Mouse (Mus musculus) gastrocnemius, postnatal 4 days (tissue): ENCODE measurements at regions not wholly inside any gene's neighbourhood (a gene's known extent, or its start where the extent isn't known, plus 50 kb on each side); places are given as distances from the start of the nearest gene placed in this dataset.

Experiments used
- DNase-seq, 2 experiments: peaks; one replicate each; pipeline ENCODE4 v3.0.0; 2021 to 2022; ENCODE audit warnings: low spot score in 2 of 2, mixed read lengths in 2 of 2

DNA sequence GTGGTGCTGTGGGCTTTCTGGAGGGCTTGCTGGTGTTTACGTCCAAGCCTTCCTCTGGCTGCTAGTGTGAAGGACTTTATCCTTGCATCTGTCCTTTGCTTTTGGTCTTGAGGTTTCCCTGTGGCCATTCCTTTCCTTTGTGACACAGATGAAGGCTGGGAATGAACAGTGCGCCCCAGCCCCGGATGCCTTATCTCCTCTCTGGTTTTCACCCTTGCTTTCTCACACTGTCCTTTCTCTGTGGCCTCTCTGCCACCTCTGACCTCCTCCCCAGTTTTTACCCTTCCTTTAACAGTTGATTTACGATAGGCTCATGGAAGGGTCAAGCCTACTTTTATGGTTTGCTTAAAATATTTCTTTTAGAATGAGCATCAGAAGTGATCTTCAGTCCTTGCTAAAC lies 53.2 kb downstream of the Gas1 start:
- no peak for DNase-seq

DNA sequence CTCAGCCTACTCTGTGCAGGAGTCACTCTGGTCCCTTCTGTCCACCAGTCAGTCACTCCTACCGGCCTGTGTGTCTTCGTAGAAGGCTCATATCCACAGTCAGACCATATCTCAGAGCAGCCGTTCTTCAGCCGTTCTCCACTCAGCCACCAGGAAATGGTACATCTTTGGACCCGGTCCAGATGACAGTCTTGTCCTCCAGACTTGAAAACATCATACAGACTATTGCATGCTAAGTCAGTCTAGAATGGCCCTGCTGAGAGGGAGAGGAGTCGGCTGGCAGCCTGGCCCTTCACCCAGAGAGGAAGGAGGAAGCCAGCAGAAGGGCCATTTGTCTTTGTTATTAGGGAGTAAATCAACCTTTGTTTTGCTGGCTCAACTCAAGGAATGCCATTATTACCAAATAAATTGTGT lies 54.0 kb downstream of the Gas1 start:
- DNase-seq: no peak

DNA sequence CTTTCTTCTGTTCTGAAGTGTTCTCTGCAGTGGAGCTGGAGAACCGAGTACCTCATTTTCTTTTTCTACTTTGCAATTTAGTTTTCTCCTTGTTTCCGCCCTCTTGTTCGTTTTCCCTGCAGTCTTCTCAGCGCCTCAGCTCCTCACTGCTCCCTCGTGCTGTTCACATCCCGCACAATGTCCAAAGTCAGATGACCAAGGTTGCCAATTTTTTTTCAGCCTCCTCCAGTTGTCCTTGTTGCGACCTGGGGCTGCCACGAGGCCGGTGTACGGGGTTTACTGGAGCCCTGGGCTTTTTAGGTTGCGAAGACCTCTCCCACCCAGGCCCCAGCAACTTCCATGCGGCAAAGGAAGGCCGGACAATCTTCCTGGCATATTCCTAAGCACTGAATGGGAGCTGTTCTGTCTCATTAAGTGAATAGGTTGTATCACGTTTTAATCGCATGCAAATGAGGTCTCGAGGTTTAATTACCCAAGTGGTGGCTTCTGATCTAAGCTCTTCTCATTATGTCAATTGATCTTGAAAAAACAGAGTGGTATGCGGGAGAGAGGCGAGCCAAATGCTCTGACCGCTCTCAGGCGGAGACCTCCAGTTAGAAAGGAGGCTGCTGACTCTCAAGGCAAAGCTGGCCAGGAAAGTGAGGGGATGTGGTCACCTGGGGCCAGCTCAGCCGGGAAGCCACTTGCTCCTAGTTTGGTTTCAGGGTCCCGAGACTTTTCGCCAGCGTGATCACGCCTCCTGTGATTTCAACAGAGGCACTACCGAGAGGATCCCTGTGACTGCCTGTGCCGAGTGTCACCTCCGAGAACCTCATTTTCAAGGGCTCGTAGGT lies 54.6 kb downstream of the Gas1 start:
- DNase-seq: no peak

DNA sequence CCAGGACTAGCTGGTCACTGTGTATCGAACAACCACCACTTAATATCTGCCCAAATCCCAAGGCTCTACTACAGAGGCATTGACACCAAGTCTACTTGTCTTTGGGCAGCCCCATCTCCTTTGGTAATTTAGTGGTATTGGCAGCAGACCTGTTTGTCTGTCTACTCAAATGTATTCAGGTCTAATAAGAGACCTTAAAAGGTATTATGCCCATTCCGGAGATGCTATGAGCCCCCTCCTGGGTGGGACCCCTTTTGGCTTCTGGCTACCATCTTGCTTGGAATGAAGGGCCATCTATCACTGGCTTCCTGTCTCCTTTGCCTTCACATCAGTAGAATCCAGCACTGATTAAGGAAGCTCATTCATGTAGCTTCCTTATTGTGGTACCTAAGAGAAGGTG lies 65.7 kb downstream of the Gas1 start:
- DNase-seq: no peak

DNA sequence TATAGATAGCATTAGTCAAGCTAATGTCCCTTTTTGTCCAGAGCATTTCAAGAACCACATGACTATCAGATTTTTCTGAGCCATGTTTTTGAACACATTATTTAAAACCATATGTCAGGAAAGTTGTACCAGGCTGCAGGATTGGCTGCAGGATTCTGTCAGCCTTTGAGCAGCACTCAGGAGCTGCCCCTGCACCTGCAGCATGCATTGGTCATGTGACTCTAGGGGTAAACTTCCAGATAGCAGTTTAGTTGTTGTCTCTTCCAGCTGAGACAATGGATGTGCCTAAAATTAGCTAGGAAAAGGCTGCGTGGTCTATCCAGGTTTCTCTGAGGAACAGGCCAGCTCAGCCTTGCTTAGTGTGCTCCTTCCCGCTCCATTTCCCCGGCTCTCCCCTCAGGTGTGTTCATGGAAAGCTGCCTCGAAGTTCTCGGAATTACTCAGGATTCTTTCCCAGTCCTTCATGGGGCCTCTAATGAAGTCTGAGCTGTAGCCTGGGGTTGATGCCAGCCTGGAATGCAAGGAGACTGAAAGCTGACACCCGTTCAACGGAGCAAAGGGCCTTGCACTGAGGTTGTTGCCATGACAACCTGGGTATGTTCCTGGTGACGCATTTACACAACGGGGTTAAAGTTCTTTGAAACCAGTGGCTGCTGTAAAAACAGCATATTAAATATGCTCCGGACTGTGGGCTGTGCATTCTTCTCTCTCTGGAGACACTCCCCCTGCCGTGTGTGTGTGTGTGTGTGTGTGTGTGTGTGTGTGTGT lies 66.9 kb downstream of the Gas1 start:
- DNase-seq: peak; percentile 35 to 77

DNA sequence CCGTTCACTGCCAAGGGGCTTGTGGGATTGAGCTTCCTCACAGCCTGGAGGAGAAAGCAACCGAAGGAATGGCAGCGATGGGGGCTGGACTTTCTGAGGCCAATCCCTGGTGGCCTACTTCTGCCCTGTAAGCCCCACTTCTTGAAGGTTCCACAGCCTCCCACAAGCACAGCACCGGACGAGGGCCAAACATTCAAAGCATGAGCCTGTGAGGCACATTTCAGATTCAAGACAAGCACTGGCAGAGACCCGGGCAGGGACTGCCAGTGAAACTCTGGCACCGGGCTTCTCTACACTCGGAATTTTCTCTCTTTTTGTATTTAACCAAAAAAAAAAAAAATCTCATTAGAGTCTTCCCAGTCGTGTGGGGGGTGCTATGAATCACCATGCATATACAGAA lies 71.9 kb downstream of the Gas1 start:
- no peak for DNase-seq

DNA sequence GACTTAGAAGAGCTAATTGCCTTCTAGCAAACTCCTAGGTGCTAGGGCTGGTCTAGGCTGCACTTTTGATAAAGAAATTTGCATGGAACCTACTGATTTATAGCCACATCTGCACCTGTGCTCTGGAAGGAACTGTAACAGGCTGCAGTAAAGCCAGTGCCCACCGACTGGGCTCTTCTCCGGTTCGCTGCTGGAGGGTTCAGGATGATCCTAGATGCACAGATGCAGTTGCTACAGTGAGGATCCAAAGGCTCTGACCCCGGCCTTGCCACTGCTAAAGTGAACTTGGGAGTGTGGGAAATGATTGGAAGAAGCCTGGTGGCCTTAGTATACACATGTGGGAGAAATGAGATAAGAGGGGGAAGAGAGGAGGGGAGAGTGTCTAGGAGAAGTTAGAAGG lies 75.5 kb downstream of the Gas1 start:
- DNase-seq: no peak

DNA sequence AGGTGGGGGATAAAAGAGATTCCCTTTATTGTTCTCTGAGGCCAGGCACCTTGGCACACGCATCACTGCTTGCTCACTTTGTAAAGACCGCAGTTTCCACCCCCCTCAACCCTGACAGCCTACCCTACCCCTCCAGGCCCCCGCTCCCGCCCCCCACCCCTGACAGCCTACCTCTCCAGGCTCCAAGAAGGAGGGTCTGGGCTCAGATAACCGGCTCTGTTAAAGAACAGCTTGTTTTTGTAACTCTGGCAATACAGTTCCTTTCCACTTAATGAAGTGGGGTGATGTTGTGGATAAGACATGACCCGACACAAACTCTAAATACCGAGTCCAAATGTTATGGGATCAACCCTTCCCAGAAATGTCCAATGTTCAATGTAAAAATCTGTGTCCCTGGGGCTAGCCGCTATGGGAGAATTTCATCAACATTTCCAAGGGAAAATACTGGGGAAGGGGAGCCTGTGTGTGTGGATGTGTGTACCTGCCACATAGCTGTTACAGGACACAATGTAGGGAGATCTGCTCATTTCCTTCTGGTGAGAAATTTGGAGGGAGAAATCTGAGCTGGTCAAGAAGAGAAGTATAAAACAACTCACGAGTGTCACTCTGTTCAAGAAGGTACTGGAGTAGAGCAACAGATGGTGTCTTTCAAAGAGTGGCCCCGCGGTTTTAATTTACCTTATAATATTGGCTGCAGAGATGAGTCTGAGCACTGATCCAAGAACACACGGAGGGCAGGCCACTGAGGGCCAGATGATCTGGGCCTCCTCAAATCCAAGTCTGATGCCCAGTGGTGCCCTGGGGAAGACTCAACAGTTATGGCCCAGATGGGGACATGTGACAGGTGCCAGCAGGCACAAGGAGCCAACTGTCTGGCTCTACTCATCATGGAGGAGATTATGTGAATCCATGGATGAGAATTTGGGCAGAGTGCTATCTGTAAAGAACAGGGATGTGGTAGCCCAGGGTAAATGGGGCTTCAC lies 76.7 kb downstream of the Gas1 start:
- no peak for DNase-seq

DNA sequence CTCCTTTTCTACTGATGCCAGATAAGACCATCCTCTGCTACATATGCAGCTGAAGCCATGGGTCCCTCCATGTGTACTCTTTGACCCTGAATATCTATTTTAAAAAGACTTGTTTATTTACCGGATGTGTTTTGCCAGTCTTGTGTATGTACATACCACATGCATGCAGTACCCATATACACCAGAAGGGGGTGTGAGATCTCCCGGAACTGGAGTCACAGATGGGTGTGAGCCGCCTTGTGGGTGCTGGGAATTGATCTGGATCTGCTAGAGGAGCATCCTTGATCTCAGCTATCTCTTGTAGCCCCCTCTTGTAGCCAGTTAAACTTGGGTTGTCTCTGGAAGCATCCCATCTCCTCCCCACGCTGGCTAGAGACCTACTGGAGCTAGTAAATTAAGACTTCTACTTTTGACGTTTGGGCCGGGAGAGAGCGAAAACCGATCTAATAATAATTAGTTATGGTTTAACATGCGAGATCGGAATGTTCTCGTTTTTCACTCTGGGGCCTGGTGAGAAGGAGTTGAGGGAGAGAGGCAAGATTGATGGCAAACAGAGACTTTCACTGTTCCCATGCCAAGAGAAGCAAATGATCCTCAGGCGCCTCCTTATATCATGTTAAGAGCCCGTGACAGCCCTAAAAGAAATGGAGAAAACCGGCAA lies 77.6 kb downstream of the Gas1 start:
- no peak for DNase-seq

DNA sequence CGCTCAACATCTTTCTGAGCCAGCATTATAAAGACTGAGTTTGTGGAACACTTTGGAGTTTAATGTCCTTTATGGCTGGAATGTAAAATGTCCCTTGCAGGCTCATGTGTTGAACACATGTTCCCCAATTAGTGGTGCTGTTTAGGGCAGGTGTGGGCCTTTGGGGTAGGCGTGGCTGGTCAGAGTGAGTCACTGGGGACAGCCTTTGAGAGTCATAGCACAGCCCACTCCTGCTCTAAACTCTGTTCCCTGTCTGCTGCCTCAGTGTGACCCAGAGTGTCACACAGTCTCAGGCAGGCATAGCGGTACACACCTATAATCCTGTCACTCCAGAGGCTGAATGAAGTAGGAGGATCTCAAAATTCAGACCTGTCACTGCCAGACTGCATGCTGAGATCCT lies 78.8 kb downstream of the Gas1 start:
- no peak for DNase-seq

DNA sequence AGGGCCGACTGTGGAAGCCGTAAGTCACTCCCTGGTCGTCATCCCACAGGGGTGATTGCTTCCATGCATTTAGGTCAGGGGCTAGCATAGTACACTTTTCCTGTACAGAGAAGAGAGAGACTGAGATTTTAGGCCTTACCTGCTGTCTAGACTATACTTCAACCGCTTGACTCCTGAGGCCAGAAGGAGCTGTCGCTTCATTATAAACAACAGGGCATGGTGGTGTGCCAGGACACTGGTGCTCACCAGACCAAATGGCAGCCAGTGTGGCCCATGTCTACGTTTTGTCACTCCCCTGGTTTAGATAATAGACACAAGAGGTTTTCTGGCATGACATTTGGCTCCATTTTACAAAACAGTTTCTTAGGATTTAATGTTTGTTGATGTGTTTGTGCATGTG lies 79.4 kb downstream of the Gas1 start:
- DNase-seq: no peak

DNA sequence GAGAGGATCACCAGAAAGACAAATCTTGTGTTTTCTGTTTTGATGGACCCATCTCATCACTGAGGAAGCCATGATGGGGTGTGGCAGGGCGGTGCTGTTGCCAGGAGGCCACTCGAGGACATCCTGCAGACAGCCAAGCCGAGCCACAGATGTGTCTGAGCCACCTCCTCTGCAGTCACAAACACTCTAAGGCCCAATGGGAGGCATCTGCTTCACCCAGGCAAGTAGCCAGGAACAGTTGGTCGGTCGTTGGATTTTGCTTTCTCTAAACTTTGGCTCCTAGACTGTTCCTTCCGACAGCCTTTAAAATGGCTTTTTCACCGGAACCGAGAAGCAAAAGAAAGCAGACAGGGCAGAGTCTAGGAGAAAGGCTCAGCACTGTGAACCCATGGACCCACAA lies 90.5 kb downstream of the Gas1 start:
- peak; percentile 31 to 64 for DNase-seq

DNA sequence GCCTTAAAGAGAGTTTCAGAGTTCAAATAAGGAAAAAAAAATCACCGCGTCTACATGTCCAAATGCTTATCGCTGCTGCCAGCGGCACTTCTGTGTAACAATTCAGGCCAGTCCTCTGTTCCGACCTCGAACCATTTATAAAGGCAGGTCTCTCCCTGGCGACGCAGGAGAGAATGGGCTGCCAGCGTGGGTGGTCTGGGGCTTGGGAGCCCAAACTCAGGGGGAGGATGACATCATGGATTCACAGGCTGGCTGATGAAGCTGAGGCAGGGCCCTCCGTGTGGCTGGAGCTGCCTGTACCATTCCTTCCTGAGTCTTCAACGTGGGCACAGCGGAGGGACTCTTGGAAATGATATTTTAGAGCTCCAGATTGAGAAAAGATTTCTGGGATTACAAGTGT lies 92.2 kb downstream of the Gas1 start:
- peak in 1 of 2 experiments; percentile 51 for DNase-seq

DNA sequence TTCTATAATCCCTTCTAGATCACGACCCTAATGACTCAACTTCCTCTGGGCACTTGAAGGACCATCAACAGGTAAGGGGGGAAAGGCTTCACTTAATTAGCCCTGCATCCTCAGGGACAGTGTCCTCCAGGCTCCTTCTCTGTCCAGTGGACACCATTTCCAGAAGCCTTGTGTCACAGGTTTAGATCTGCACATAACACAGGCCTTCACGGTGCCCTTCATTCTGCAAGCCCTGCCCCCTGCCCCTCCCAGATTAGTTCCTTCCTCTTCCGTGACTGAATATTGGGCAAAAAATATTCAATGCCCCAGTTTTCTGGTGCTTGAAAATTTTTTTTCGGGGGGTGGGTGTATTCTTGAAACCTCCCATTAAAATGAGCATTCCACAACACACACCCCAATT lies 92.9 kb downstream of the Gas1 start:
- no peak for DNase-seq

DNA sequence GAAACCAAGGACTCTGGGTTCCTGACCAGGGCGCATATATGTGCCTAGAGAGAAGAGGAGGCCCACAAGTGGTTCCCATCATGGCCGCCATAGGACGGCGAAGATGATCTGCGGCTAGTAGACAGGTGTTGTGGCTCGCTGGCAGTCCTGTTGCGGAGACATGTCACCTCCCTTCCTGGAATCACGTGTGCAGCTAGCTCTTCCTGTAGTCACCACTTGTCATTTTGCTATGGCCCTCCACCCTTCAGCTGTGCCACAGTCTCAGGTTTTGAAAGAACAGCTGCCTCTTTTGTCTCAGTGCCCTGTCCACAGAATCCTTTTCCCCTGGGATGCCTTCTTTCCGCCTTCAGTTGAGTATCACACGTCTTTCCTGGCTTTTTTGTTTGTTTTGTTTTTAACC lies 97.1 kb downstream of the Gas1 start:
- DNase-seq: no peak

DNA sequence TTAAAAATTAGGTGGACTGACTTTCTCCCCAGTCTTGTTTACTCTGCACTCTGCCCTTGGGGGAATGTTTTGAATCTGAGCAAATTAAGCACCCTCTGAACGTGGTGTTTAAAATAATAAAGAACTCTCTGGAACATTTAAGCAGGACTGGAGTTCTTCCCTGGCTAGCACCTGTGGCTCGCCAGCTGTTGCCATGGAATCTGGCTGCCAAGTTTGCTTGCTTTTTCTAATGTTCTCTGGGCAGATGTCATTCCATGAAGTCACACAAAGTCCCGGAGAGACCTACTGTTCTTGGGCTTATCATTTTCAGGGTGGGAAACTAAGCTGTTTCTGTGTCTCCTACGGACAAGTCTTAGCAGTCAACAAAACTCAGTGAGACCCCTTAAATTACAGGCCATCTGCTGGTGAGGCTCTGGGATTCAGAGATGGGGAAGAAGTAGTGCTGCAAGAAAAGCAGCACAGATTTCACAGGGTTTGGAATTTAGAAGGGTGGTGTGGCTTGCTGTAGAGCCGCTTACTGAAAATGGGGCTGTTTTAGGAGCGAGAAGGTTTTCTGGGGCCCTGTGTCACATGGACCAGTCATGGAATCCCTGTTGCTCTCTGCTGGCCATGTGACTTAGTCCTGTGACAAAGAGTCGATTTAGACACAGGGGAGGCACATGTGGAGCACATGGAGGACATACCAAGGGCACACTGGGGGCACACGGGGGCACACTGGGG lies 98.7 kb downstream of the Gas1 start:
- DNase-seq: no peak

DNA sequence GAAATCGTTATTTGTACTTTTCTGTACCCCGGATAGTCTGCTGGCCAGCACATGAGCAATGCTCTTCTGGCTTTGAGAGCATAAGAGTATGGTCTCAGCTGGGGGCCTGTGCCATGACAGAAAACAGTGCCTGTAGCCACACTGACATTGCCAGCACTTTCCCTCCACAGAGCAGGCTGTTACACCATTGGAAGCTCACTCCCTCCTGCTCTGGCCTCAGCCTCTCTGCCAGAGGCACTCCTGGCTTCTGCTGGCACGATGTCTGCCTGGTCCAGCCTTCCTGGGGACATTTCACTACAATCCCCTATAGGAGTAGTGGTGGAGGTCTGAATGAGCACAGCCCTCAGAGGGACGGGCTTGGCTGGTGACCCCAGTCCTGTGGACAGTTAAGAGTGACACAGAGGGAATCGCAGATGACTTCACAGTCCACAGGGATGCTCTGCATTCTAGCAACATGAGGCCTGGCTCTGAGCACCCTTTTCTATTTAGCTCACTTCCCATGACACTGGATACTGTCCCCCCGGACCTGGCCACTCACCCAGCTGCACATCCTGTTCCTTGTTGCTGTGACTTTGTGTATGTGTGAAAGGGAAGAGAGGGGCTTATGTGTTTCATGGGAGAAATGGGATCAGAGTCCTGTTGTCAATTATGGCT lies 100.9 kb downstream of the Gas1 start:
- no peak for DNase-seq

DNA sequence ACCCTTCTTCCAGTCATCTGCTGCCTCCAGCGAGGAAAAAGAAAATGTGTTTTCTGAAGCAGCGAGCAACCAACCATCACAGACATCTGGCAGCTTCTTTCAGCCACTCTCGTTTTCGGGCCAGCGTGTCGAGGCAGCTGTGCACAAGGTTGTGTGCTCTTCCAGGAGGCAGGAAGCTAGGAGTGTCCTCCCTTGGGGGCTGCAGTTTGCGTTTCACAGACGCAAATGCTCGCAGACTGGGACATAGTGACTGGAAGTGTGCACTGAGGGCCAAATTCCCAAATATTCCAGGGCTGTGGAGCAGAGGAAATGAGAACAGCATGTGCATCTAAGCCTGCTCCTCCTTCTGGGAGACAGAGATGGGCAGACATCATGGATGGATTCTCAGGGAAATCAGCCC lies 105.6 kb downstream of the Gas1 start:
- DNase-seq: peak; percentile 22 to 75

DNA sequence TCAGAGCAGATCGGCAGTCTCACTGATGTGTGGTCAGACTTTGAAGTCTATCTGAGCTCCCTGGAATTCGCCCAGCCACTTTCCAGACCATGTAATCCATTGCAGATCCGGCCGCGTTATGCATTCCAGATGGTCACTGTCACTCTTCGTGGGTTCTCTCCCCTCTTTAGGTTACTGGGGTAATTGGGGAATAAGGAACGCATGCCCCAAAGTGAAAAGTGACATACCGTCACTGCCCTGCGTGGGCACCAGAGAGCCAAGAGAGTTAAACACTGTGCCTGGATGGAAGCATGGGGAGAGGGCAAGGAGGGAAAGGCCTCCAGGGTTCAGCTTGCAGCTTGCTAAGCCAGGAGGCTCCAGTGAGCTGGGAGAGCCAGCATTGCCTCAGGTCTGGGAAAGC lies 108.0 kb downstream of the Gas1 start:
- peak; percentile 41 to 77 for DNase-seq

DNA sequence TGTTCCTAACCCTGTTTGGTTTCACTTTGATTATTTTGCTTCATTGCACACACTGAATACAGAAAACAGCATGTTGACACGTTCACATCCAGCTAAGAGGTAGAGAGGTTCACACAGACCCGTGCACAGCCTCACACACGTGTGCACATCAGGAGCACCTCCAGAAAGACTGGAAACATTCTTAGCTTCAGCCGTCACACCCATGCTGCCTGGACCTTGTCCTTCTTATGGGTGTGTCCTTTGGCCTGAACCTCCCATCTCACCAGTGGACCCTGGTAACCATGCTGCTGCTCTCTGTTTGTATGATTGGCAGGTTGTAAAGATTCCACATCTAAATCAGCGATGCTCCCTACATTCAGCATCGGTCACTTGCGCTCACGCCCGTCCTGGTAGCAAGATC lies 109.8 kb downstream of the Gas1 start:
- DNase-seq: no peak
